Mouse (Mus musculus) T-helper 1 cell (primary cell): Measurements from ENCODE around the gene Rrp12.

ENCODE experiments used
- in situ Hi-C: fragments of 300-600 bp; cut with MboI, MseI; formaldehyde crosslinking; loops from one replicate; pipeline ENCODE4 v1.15.1; 2025; ENCODE audit warnings: high pct_unique_total_duplicates

Gene Rrp12

GRCm38 (mm10) chr19:41906311-41907078 lies 10.5 kb upstream of the Rrp12 start:
- in situ Hi-C loops: no loop called here

- in situ Hi-C loops: no loop called here
Observed at GRCm38 (mm10) chr19:41905246-41905645, 9.3 kb upstream of the Rrp12 start.

GRCm38 (mm10) chr19:41902848-41903593 lies 7.0 kb upstream of the Rrp12 start:
- in situ Hi-C loops: no loop called here

- in situ Hi-C loops: no loop called here
Observed at GRCm38 (mm10) chr19:41901696-41902095, 5.7 kb upstream of the Rrp12 start.

- in situ Hi-C loops: no loop called here
Observed at GRCm38 (mm10) chr19:41900495-41901090, 4.6 kb upstream of the Rrp12 start.

GRCm38 (mm10) chr19:41898860-41899259 lies 2.9 kb upstream of the Rrp12 start:
- in situ Hi-C loops: no loop called here

- in situ Hi-C loops: no loop called here
Observed at GRCm38 (mm10) chr19:41896319-41896711, 342 bp upstream of the Rrp12 start.

GRCm38 (mm10) chr19:41894959-41895358 lies 1.0 kb downstream of the Rrp12 start:
- in situ Hi-C loops: no loop called here

- in situ Hi-C loops: no loop called here
Observed at GRCm38 (mm10) chr19:41888191-41888590, 7.8 kb downstream of the Rrp12 start.

- in situ Hi-C loops: no loop called here
Observed at GRCm38 (mm10) chr19:41883882-41884281, 12.1 kb downstream of the Rrp12 start.

- in situ Hi-C loops: no loop called here
Observed at GRCm38 (mm10) chr19:41881842-41882241, 14.1 kb downstream of the Rrp12 start.

- in situ Hi-C loops: loop anchor here (10.0 kb wide), 1 partner anchor 210 kb away; no protein-coding TSS in a partner anchor
Observed at GRCm38 (mm10) chr19:41874356-41874755, 21.6 kb downstream of the Rrp12 start.

GRCm38 (mm10) chr19:41872285-41872684 lies 23.7 kb downstream of the Rrp12 start:
- in situ Hi-C loops: loop anchor here (10.0 kb wide), 1 partner anchor 207 kb away; no protein-coding TSS in a partner anchor

GRCm38 (mm10) chr19:41869946-41870345 lies 26.0 kb downstream of the Rrp12 start:
- in situ Hi-C loops: loop anchor here (10.0 kb wide), 1 partner anchor 205 kb away; no protein-coding TSS in a partner anchor

- in situ Hi-C loops: no loop called here
Observed at GRCm38 (mm10) chr19:41869296-41869695, 26.7 kb downstream of the Rrp12 start.

GRCm38 (mm10) chr19:41866707-41867106 lies 29.3 kb downstream of the Rrp12 start:
- in situ Hi-C loops: no loop called here

- in situ Hi-C loops: no loop called here
Observed at GRCm38 (mm10) chr19:41857816-41858310, 38.1 kb downstream of the Rrp12 start.

GRCm38 (mm10) chr19:41857086-41857762 lies 38.7 kb downstream of the Rrp12 start:
- in situ Hi-C loops: no loop called here

GRCm38 (mm10) chr19:41852423-41852822 lies 43.5 kb downstream of the Rrp12 start:
- in situ Hi-C loops: no loop called here

GRCm38 (mm10) chr19:41850719-41851543 lies 45.0 kb downstream of the Rrp12 start:
- in situ Hi-C loops: no loop called here
